ENCODE assay signal across 18 mouse cellular contexts in genomic region chr3:96573611-96574511, GRCm38 (mm10). TPM values are rescaled to one million over a fixed set of nuclear protein-coding genes. Genes with fewer than 3 reads are reported as not detected.
DNase-seq lines count a peak whose midpoint lies in the region; ATAC-seq and TF ChIP-seq lines count a peak whose summit lies in the region.
"Had no signal": no experiment of that assay in that cellular context is flagged by ENCODE, and none has a peak within 500 bp of the region (broad histone marks: within the 10 kb centered on the region; RNA-seq: fewer than 3 reads in every experiment).

No protein-coding gene starts in this region.

- ATAC-seq in midbrain, embryonic 11.5 days (ENCODE audit: low FRiP score), result no peak
- no peak for ATAC-seq in midbrain, embryonic 14.5 days (ENCODE audit: low FRiP score, low TSS enrichment)
- no peak for ATAC-seq in heart, postnatal 0 days (ENCODE audit: insufficient read depth, low read depth)
- no peak for ATAC-seq in frontal cortex, adult (ENCODE audit: low TSS enrichment)
- ATAC-seq: Patski had no signal

- H3K4me1 ChIP-seq in midbrain, embryonic 11.5 days (ENCODE audit: control insufficient read depth, insufficient read depth, low read length), result peaks cover 10% of the 10 kb centered on the region
- peaks cover 14% of the 10 kb centered on the region for H3K4me1 ChIP-seq in midbrain, embryonic 14.5 days (ENCODE audit: control insufficient read depth, insufficient read depth, low read length)
- peaks cover 84% of the 10 kb centered on the region for H3K4me1 ChIP-seq in heart, postnatal 0 days (ENCODE audit: control insufficient read depth, insufficient read depth)

- no peak overlapping the region for H3K9ac ChIP-seq in midbrain, embryonic 11.5 days (ENCODE audit: low read length)
- H3K9ac ChIP-seq in midbrain, embryonic 14.5 days (replicated peaks; ENCODE audit: low read length), result no peak overlapping the region
- no peak overlapping the region for H3K9ac ChIP-seq in heart, postnatal 0 days (replicated peaks; ENCODE audit: low read depth, low read length)
- H3K9ac ChIP-seq: hindbrain, embryonic 15.5 days; limb, embryonic 12.5 days had no signal

- peak; percentile 74 for DNase-seq in gastrocnemius, postnatal 25 days
- no peak for DNase-seq in gastrocnemius, postnatal 10 days
- peak; percentile 69 for DNase-seq in midbrain, embryonic 11.5 days (ENCODE audit: low spot score, missing footprints)
- DNase-seq in midbrain, embryonic 14.5 days, result no peak
- peak; percentile 74 for DNase-seq in heart, postnatal 0 days (ENCODE audit: low spot score)
- DNase-seq in embryo, embryonic 10.5 days (ENCODE audit: low spot score), result no peak
- no peak for DNase-seq in frontal cortex, postnatal 25 days (ENCODE audit: low spot score in 2 of 2)
- DNase-seq: cerebellum, postnatal 36 days; lung, postnatal 36 days; right cerebral cortex, postnatal 25 days had no signal

- WGBS in midbrain, embryonic 11.5 days, result 83% methylated on average over 19 of the region's 19 CpGs
- WGBS in midbrain, embryonic 14.5 days, result 88% methylated on average over 19 of the region's 19 CpGs
- 32% methylated on average over 18 of the region's 19 CpGs for WGBS in heart, postnatal 0 days

- no peaks in the 10 kb centered on the region for H3K27me3 ChIP-seq in midbrain, embryonic 11.5 days (ENCODE audit: control insufficient read depth, insufficient read depth, low read length)
- no peaks in the 10 kb centered on the region for H3K27me3 ChIP-seq in midbrain, embryonic 14.5 days (ENCODE audit: control insufficient read depth, insufficient read depth, low read length)
- no peaks in the 10 kb centered on the region for H3K27me3 ChIP-seq in heart, postnatal 0 days (ENCODE audit: control insufficient read depth, insufficient read depth, low read length)
- H3K27me3 ChIP-seq: hindbrain, embryonic 15.5 days; limb, embryonic 12.5 days; Patski had no signal

- H3K9me3 ChIP-seq in midbrain, embryonic 11.5 days (ENCODE audit: control insufficient read depth, low read length), result no peaks in the 10 kb centered on the region
- H3K9me3 ChIP-seq in midbrain, embryonic 14.5 days (ENCODE audit: control insufficient read depth, low read length), result no peaks in the 10 kb centered on the region
- no peaks in the 10 kb centered on the region for H3K9me3 ChIP-seq in heart, postnatal 0 days (replicated peaks; ENCODE audit: control insufficient read depth, low read length)
- H3K9me3 ChIP-seq: hindbrain, embryonic 15.5 days; limb, embryonic 12.5 days had no signal

- no peak for TF ChIP-seq CTCF in heart, postnatal 0 days (IDR thresholded peaks at IDR 0.05; ENCODE audit: low read depth)

- no peak overlapping the region for H3K4me2 ChIP-seq in midbrain, embryonic 11.5 days
- H3K4me2 ChIP-seq in midbrain, embryonic 14.5 days (ENCODE audit: low read length), result no peak overlapping the region
- peak overlapping the region; percentile 16; the same call in 1 of the 2 replicates for H3K4me2 ChIP-seq in heart, postnatal 0 days (ENCODE audit: low read depth, low read length)
- H3K4me2 ChIP-seq: hindbrain, embryonic 15.5 days; limb, embryonic 12.5 days had no signal

- no peak overlapping the region for H3K4me3 ChIP-seq in midbrain, embryonic 11.5 days (ENCODE audit: low read depth, low read length)
- no peak overlapping the region for H3K4me3 ChIP-seq in midbrain, embryonic 14.5 days (replicated peaks; ENCODE audit: low read depth, low read length)
- no peak overlapping the region for H3K4me3 ChIP-seq in heart, postnatal 0 days (ENCODE audit: low read depth, low read length)
- H3K4me3 ChIP-seq: hindbrain, embryonic 15.5 days; limb, embryonic 12.5 days had no signal

- TF ChIP-seq EP300 in heart, postnatal 0 days (IDR thresholded peaks at IDR 0.05; ENCODE audit: low read depth), result peak; percentile 81; the same call in 1 of the 2 replicates

- no peak overlapping the region for H3K27ac ChIP-seq in midbrain, embryonic 11.5 days (ENCODE audit: low read depth, low read length)
- no peak overlapping the region for H3K27ac ChIP-seq in midbrain, embryonic 14.5 days (replicated peaks; ENCODE audit: low read depth, low read length)
- peak overlapping the region; percentile 99 for H3K27ac ChIP-seq in heart, postnatal 0 days (ENCODE audit: low read depth)
- H3K27ac ChIP-seq: hindbrain, embryonic 15.5 days; limb, embryonic 12.5 days had no signal

- H3K36me3 ChIP-seq in midbrain, embryonic 11.5 days (ENCODE audit: control insufficient read depth, insufficient read depth, low read length), result no peaks in the 10 kb centered on the region
- H3K36me3 ChIP-seq in midbrain, embryonic 14.5 days (ENCODE audit: control insufficient read depth, insufficient read depth, low read length), result no peaks in the 10 kb centered on the region
- H3K36me3 ChIP-seq in heart, postnatal 0 days (replicated peaks; ENCODE audit: control insufficient read depth, insufficient read depth, low read length), result no peaks in the 10 kb centered on the region
- H3K36me3 ChIP-seq: hindbrain, embryonic 15.5 days had no signal

RNA-seq across cellular contexts. Expression of gene Gm16253, which starts 2.9 kb away (rescaled TPM):
- 1 to 10 TPM; 1.1 TPM for total RNA-seq in gastrocnemius, postnatal 25 days (2021)
- total RNA-seq in gastrocnemius, postnatal 10 days (2021), result 1 to 10 TPM in 1 of 2 experiments, under 1 TPM in 1; 0.70 to 1.1 TPM
- polyA plus RNA-seq in midbrain, embryonic 11.5 days (2014; fragmentation: Nextera tagmentation; extraction: Ambion mirVana), result 0.36 and 0.43 TPM in 2 replicates
- 0.43 and 0.45 TPM in 2 replicates for polyA plus RNA-seq in midbrain, embryonic 14.5 days (2014; fragmentation: Nextera tagmentation; extraction: Ambion mirVana)
- total RNA-seq in heart, postnatal 0 days (2014; rRNA removed; ENCODE audit: low replicate concordance), result not detected in 2 replicates
- polyA plus RNA-seq in heart, postnatal 0 days (2015; fragmentation: Nextera tagmentation; extraction: Ambion mirVana), result 1.1 and 1.2 TPM in 2 replicates
- total RNA-seq: midbrain, postnatal 0 days; neutrophil, adult 5-6 weeks had no signal
- polyA plus RNA-seq: brain, embryonic 14.5 days; testis, adult 2 months had no signal

RNA-seq across cellular contexts. Expression of gene Txnip, which starts 16.1 kb away (rescaled TPM):
- total RNA-seq in gastrocnemius, postnatal 25 days (2021), result 100 to 1,000 TPM; 343 to 504 TPM
- 100 to 1,000 TPM; 484 to 520 TPM for total RNA-seq in gastrocnemius, postnatal 10 days (2021)
- polyA plus RNA-seq in midbrain, embryonic 11.5 days (2014; fragmentation: Nextera tagmentation; extraction: Ambion mirVana), result 54.0 and 55.9 TPM in 2 replicates
- 45.0 and 60.1 TPM in 2 replicates for polyA plus RNA-seq in midbrain, embryonic 14.5 days (2014; fragmentation: Nextera tagmentation; extraction: Ambion mirVana)
- 1,058 and 1,196 TPM in 2 replicates for total RNA-seq in heart, postnatal 0 days (2014; rRNA removed; ENCODE audit: low replicate concordance)
- 332 and 600 TPM in 2 replicates for polyA plus RNA-seq in heart, postnatal 0 days (2015; fragmentation: Nextera tagmentation; extraction: Ambion mirVana)

RNA-seq across cellular contexts. Expression of gene Polr3gl, which starts 20.1 kb away (rescaled TPM):
- total RNA-seq in gastrocnemius, postnatal 25 days (2021), result 10 to 100 TPM; 34.0 to 38.1 TPM
- 10 to 100 TPM; 32.1 to 32.7 TPM for total RNA-seq in gastrocnemius, postnatal 10 days (2021)
- polyA plus RNA-seq in midbrain, embryonic 11.5 days (2014; fragmentation: Nextera tagmentation; extraction: Ambion mirVana), result 12.1 and 14.7 TPM in 2 replicates
- 14.8 and 17.1 TPM in 2 replicates for polyA plus RNA-seq in midbrain, embryonic 14.5 days (2014; fragmentation: Nextera tagmentation; extraction: Ambion mirVana)
- 10.3 and 13.1 TPM in 2 replicates for total RNA-seq in heart, postnatal 0 days (2014; rRNA removed; ENCODE audit: low replicate concordance)
- polyA plus RNA-seq in heart, postnatal 0 days (2015; fragmentation: Nextera tagmentation; extraction: Ambion mirVana), result 37.1 and 38.7 TPM in 2 replicates

RNA-seq across cellular contexts. Expression of gene Ankrd34a, which starts 22.6 kb away (rescaled TPM):
- 1 to 10 TPM in 1 of 2 experiments, under 1 TPM in 1; 0.95 to 1.1 TPM for total RNA-seq in gastrocnemius, postnatal 25 days (2021)
- total RNA-seq in gastrocnemius, postnatal 10 days (2021), result 1 to 10 TPM in 1 of 2 experiments, under 1 TPM in 1; 0.96 to 1.9 TPM
- 1.5 and 2.0 TPM in 2 replicates for polyA plus RNA-seq in midbrain, embryonic 11.5 days (2014; fragmentation: Nextera tagmentation; extraction: Ambion mirVana)
- 12.0 and 13.7 TPM in 2 replicates for polyA plus RNA-seq in midbrain, embryonic 14.5 days (2014; fragmentation: Nextera tagmentation; extraction: Ambion mirVana)
- 1.2 and 5.3 TPM in 2 replicates for total RNA-seq in heart, postnatal 0 days (2014; rRNA removed; ENCODE audit: low replicate concordance)
- polyA plus RNA-seq in heart, postnatal 0 days (2015; fragmentation: Nextera tagmentation; extraction: Ambion mirVana), result 6.0 and 6.8 TPM in 2 replicates
- total RNA-seq: neutrophil, adult 5-6 weeks had no signal

RNA-seq across cellular contexts. Expression of gene Lix1l, which starts 27.1 kb away (rescaled TPM):
- 1 to 10 TPM; 6.7 to 7.0 TPM for total RNA-seq in gastrocnemius, postnatal 25 days (2021)
- total RNA-seq in gastrocnemius, postnatal 10 days (2021), result 10 to 100 TPM; 24.1 to 26.9 TPM
- polyA plus RNA-seq in midbrain, embryonic 11.5 days (2014; fragmentation: Nextera tagmentation; extraction: Ambion mirVana), result 6.4 TPM in 2 replicates
- polyA plus RNA-seq in midbrain, embryonic 14.5 days (2014; fragmentation: Nextera tagmentation; extraction: Ambion mirVana), result 6.7 and 7.5 TPM in 2 replicates
- total RNA-seq in heart, postnatal 0 days (2014; rRNA removed; ENCODE audit: low replicate concordance), result 33.1 and 50.6 TPM in 2 replicates
- 3.6 and 5.1 TPM in 2 replicates for polyA plus RNA-seq in heart, postnatal 0 days (2015; fragmentation: Nextera tagmentation; extraction: Ambion mirVana)

Comparison
In these comparisons a context has a peak if more than half of its experiments do, and no peak if none do; other contexts are left out.
1. DNase-seq: peak in gastrocnemius, postnatal 25 days (single experiment), midbrain, embryonic 11.5 days (single experiment) and heart, postnatal 0 days (single experiment); none in gastrocnemius, postnatal 10 days (single experiment), midbrain, embryonic 14.5 days (single experiment), embryo, embryonic 10.5 days (single experiment) and frontal cortex, postnatal 25 days (0 of 2).